Mouse (Mus musculus): ENCODE data around the gene Creb3.

DNA sequence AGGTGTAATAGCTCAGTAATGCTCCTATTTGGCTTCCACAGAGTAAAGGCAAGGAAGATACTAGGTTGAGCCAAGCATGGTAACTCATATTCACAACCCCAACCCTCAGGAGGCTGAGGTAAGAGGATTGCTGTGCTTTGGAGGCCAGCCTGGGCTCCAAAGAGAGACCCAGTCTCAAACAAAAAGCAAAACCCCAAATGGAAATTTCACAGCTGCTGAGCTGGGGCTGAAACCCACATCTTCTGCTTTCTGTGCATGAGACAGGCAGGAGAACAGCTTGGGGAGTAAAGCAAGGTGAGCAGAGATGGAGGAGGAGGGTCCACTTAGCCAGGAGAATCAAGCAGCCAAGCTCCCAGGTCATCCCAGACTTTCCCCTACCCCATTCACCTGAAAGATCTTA lies 8.2 kb upstream of the Creb3 start:
- TF ChIP-seq CTCF (conservative IDR thresholded peaks at IDR 0.05; ENCODE audit: low read length) (no peak), POU5F1 (IDR thresholded peaks at IDR 0.05; ENCODE audit: borderline replicate concordance, low read length) (no peak), NANOG (IDR thresholded peaks at IDR 0.05; ENCODE audit: borderline replicate concordance, low read length) (no peak)
